Mouse (Mus musculus): ENCODE results near the gene Olfr1555-ps1. TPM values are rescaled to one million over a fixed set of nuclear protein-coding genes. Genes with fewer than 3 reads are reported as not detected.
"Not testable (repeated sequence)": the region's sequence is repeated elsewhere in the genome, so short reads cannot be mapped to it uniquely, and the experiment has no call there.

Olfr1555-ps1 gene
- polyA plus RNA-seq (2015; fragmentation: Nextera tagmentation; extraction: Ambion mirVana): not detected in 2 replicates

DNA sequence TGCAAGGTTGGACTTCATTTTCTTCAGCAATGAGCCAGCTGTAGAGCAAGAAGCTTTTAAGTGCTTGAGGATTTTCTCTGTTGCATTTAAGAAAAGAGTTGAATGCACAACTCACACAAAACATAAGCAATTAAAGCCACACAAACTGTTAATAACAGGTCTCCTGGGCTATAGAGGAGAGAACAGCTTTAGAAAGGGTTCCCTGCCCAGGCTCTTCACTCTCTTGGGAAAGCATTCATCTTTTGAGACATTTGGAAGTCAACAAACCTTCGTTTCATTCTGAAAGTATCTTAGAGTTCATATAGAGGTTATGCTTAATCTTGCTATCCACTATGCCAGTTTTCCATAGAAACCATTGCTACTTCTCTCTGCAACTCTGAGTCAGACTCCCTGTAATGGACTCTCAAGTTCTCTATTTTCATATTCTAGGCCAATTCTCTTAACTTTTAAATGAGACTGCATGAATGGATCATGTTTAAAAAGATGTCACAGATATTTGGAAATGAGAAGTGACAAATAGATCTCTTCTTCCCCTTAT is at the start of gene Olfr1555-ps1:
Gene Olfr1555-ps1, minus strand, starts transcription at position 51 of the 538 bp plus-strand sequence.
- not testable (repeated sequence) for H3K27me3 ChIP-seq; H3K9me3 ChIP-seq; H3K4me3 ChIP-seq; ATAC-seq (ENCODE audit: borderline replicate concordance, extremely low read depth, low FRiP score, low TSS enrichment); H3K4me2 ChIP-seq; H3K36me3 ChIP-seq; H3K4me1 ChIP-seq; H3K9ac ChIP-seq; H3K27ac ChIP-seq
- 3% methylated on average over 1 of the region's 1 CpGs for WGBS

GRCm38 (mm10) chr19:12200334-12200733 is 30.4 kb upstream of the Olfr1555-ps1 start, which contains the start of gene Olfr1431:
Olfr1431 (plus strand) TSS chr19:12200634.
- WGBS: 74% methylated on average over 1 of the region's 1 CpGs
- H3K4me3 ChIP-seq: no peak within 1 kb of the TSS
- no peaks in the 10 kb centered on the region for H3K36me3 ChIP-seq
- no peak within 1 kb of the TSS for H3K4me2 ChIP-seq
- no peaks in the 10 kb centered on the region for H3K9me3 ChIP-seq
- no peak within 1 kb of the TSS for H3K27ac ChIP-seq
- H3K4me1 ChIP-seq: no peaks in the 10 kb centered on the region
- no peak within 1 kb of the TSS for H3K9ac ChIP-seq
- ATAC-seq (ENCODE audit: borderline replicate concordance, extremely low read depth, low FRiP score, low TSS enrichment): no peak
- H3K27me3 ChIP-seq: no peaks in the 10 kb centered on the region

DNA sequence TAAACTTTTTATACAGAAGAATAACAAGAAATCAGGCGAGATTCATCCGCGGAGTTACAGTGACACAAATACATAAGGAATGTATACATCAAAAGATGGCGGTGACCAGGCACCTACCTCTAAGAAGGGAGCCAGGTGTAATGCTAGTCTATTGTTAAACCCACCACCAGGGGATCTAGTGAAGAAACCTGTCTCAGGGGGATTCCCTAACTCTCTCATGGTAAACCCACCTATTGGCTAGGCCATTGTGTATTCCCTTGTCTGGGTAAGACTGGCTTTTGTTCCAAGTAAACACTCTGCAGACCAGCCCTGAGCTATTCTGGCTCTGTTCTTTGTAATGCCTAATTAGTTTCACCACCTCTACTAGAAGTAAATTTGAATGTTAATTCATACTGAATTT is 29.2 kb upstream of the Olfr1555-ps1 start:
- H3K36me3 ChIP-seq; H3K27ac ChIP-seq; ATAC-seq (ENCODE audit: borderline replicate concordance, extremely low read depth, low FRiP score, low TSS enrichment); H3K9me3 ChIP-seq; H3K4me1 ChIP-seq; H3K4me2 ChIP-seq; H3K9ac ChIP-seq; H3K27me3 ChIP-seq; H3K4me3 ChIP-seq: not testable (repeated sequence)
- 83% methylated on average over 4 of the region's 4 CpGs for WGBS

GRCm38 (mm10) chr19:12175431-12175830 is 5.5 kb upstream of the Olfr1555-ps1 start:
- not testable (repeated sequence) for H3K36me3 ChIP-seq; H3K4me2 ChIP-seq; H3K9me3 ChIP-seq; H3K27ac ChIP-seq; H3K4me1 ChIP-seq; H3K27me3 ChIP-seq; H3K9ac ChIP-seq; ATAC-seq (ENCODE audit: borderline replicate concordance, extremely low read depth, low FRiP score, low TSS enrichment); H3K4me3 ChIP-seq
- 69% methylated on average over 5 of the region's 5 CpGs for WGBS

- no peak overlapping the region for H3K9ac ChIP-seq
- 81% methylated on average over 3 of the region's 3 CpGs for WGBS
- no peaks in the 10 kb centered on the region for H3K27me3 ChIP-seq
- H3K4me1 ChIP-seq: no peaks in the 10 kb centered on the region
- ATAC-seq (ENCODE audit: borderline replicate concordance, extremely low read depth, low FRiP score, low TSS enrichment): no peak
- no peaks in the 10 kb centered on the region for H3K9me3 ChIP-seq
- H3K4me2 ChIP-seq: no peak overlapping the region
- H3K4me3 ChIP-seq: no peak overlapping the region
- no peaks in the 10 kb centered on the region for H3K36me3 ChIP-seq
- H3K27ac ChIP-seq: no peak overlapping the region
Observed at GRCm38 (mm10) chr19:12145452-12145851, 24.5 kb downstream of the Olfr1555-ps1 start.

DNA sequence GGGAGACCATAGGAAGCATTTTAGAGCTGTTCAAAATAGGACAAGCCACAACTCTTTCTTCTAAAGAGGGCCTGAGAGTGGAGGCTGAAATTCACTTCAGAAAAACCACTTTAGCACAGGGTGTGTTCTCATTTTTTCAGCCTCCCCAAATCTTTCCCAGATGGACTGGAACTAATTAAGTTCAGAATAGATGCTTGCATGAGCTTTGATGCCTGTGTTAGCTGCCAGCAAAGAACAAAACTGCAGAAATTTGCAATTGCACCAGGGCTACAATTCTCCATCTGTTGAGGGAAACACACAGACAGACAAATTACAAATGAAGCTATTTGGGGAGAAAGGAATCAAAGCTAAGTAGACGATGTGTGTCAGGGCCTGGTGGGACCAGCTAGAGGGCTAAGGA is 26.6 kb downstream of the Olfr1555-ps1 start:
- no peak overlapping the region for H3K9ac ChIP-seq
- ATAC-seq (ENCODE audit: borderline replicate concordance, extremely low read depth, low FRiP score, low TSS enrichment): no peak
- no peaks in the 10 kb centered on the region for H3K36me3 ChIP-seq
- no peaks in the 10 kb centered on the region for H3K9me3 ChIP-seq
- no peak overlapping the region for H3K4me3 ChIP-seq
- no peaks in the 10 kb centered on the region for H3K27me3 ChIP-seq
- no peak overlapping the region for H3K4me2 ChIP-seq
- no peak overlapping the region for H3K27ac ChIP-seq
- 52% methylated on average over 1 of the region's 1 CpGs for WGBS
- H3K4me1 ChIP-seq: no peaks in the 10 kb centered on the region

DNA sequence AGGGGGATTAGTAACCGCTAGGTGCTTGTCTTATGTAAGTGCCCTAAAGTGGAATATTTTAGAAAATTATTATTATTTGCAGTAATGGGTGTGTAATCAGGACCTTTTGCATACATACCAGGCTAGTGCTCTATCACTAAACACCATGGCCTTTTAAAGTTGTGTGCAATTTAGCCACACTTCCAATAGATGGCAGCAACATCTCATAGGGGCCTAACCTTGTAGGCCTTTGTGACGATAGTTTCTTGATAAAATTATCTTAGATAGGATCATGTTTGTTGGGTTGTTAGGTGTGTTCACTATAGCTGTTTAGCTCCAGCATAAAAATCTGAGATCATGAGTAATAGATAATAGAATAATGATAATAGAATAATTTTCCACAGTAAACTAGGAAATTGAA is 35.6 kb downstream of the Olfr1555-ps1 start:
- Histone ChIP-seq H3K4me3 (no peak overlapping the region), H3K36me3 (no peaks in the 10 kb centered on the region), H3K9me3 (no peaks in the 10 kb centered on the region), H3K4me1 (no peaks in the 10 kb centered on the region), H3K4me2 (no peak overlapping the region), H3K9ac (no peak overlapping the region), H3K27ac (no peak overlapping the region), H3K27me3 (no peaks in the 10 kb centered on the region)
- no peak for ATAC-seq (ENCODE audit: borderline replicate concordance, extremely low read depth, low FRiP score, low TSS enrichment)
- WGBS: 21% methylated on average over 2 of the region's 2 CpGs

GRCm38 (mm10) chr19:12123103-12123502 is 46.8 kb downstream of the Olfr1555-ps1 start, which contains the start of gene Olfr76:
Olfr76 (minus strand) TSS chr19:12123203.
- Histone ChIP-seq H3K27ac (no peak within 1 kb of the TSS), H3K27me3 (no peaks in the 10 kb centered on the region), H3K9ac (no peak within 1 kb of the TSS), H3K9me3 (no peaks in the 10 kb centered on the region), H3K4me3 (no peak within 1 kb of the TSS), H3K4me1 (no peaks in the 10 kb centered on the region), H3K4me2 (no peak within 1 kb of the TSS), H3K36me3 (no peaks in the 10 kb centered on the region)
- no peak for ATAC-seq (ENCODE audit: borderline replicate concordance, extremely low read depth, low FRiP score, low TSS enrichment)
- 72% methylated on average over 3 of the region's 3 CpGs for WGBS

DNA sequence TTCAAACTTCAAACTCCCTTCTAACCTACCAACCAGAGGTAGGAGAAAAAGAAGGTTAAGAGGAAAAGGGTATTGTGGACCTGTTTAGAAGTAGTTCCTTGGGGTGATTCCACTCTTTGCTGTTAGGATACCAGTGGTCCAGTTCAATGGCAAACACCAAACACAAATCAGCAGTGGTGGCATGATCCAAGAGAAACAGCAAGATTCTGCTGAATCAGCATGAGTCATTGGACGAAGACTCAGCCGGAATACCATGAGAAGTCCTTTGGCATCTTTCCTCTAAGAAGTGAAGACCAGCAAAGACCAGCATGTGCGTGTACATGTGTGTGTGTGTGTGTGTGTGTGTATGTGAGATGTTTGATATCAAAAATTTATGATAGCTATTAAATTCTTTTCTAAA is 53.4 kb downstream of the Olfr1555-ps1 start:
- no peak overlapping the region for H3K9ac ChIP-seq
- H3K36me3 ChIP-seq: no peaks in the 10 kb centered on the region
- H3K9me3 ChIP-seq: no peaks in the 10 kb centered on the region
- no peak overlapping the region for H3K27ac ChIP-seq
- ATAC-seq (ENCODE audit: borderline replicate concordance, extremely low read depth, low FRiP score, low TSS enrichment): no peak
- H3K4me2 ChIP-seq: no peak overlapping the region
- WGBS: 80% methylated on average over 3 of the region's 3 CpGs
- H3K4me3 ChIP-seq: no peak overlapping the region
- no peaks in the 10 kb centered on the region for H3K27me3 ChIP-seq
- H3K4me1 ChIP-seq: no peaks in the 10 kb centered on the region

DNA sequence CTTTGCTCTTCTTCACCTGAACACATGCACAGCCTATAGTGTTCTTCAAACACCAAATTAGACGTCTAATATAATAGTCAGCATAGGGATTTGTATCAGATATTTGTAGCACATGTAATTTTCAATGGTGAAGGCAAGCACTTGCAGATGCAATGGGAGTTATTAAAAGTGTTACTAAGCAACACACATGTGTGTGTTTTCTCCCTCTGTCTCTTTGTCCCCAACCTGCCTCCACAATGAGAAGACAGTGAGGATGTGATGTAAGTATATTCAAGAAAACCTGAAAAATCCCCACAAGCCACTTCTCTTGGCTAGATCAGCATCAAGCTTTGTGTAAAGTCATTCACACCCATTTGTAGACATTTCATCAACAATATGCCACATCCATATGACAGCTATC is 54.1 kb downstream of the Olfr1555-ps1 start, which contains the start of gene Olfr1428:
Gene Olfr1428, minus strand, starts transcription at position 101 of the 400 bp plus-strand sequence.
- H3K27ac ChIP-seq: no peak within 1 kb of the TSS
- H3K27me3 ChIP-seq: no peaks in the 10 kb centered on the region
- no peak within 1 kb of the TSS for H3K4me2 ChIP-seq
- no peaks in the 10 kb centered on the region for H3K9me3 ChIP-seq
- H3K36me3 ChIP-seq: no peaks in the 10 kb centered on the region
- 63% methylated on average over 1 of the region's 1 CpGs for WGBS
- H3K4me3 ChIP-seq: no peak within 1 kb of the TSS
- no peak within 1 kb of the TSS for H3K9ac ChIP-seq
- H3K4me1 ChIP-seq: no peaks in the 10 kb centered on the region
- ATAC-seq (ENCODE audit: borderline replicate concordance, extremely low read depth, low FRiP score, low TSS enrichment): no peak

Other genes with a start within 250 kb of the Olfr1555-ps1 start
- 3.6 and 3.9 TPM in 2 replicates for gene Osbp, start 204.2 kb downstream of the Olfr1555-ps1 start, polyA plus RNA-seq (2015; fragmentation: Nextera tagmentation; extraction: Ambion mirVana)
- gene Olfr1423, start 128.8 kb downstream of the Olfr1555-ps1 start, polyA plus RNA-seq (2015; fragmentation: Nextera tagmentation; extraction: Ambion mirVana): not detected in 2 replicates
- gene Olfr1424, start 107.4 kb downstream of the Olfr1555-ps1 start, polyA plus RNA-seq (2015; fragmentation: Nextera tagmentation; extraction: Ambion mirVana): not detected in 2 replicates
- not detected in 2 replicates for gene Olfr1425, start 92.4 kb downstream of the Olfr1555-ps1 start, polyA plus RNA-seq (2015; fragmentation: Nextera tagmentation; extraction: Ambion mirVana)
- not detected in 2 replicates for gene Olfr1426, start 78.1 kb downstream of the Olfr1555-ps1 start, polyA plus RNA-seq (2015; fragmentation: Nextera tagmentation; extraction: Ambion mirVana)
- not detected in 2 replicates for gene Olfr1427, start 66.8 kb downstream of the Olfr1555-ps1 start, polyA plus RNA-seq (2015; fragmentation: Nextera tagmentation; extraction: Ambion mirVana)
- gene Olfr1428, start 54.2 kb downstream of the Olfr1555-ps1 start, polyA plus RNA-seq (2015; fragmentation: Nextera tagmentation; extraction: Ambion mirVana): not detected in 2 replicates
- gene Olfr76, start 46.9 kb downstream of the Olfr1555-ps1 start, polyA plus RNA-seq (2015; fragmentation: Nextera tagmentation; extraction: Ambion mirVana): not detected in 2 replicates
- gene Olfr1431, start 30.5 kb upstream of the Olfr1555-ps1 start, polyA plus RNA-seq (2015; fragmentation: Nextera tagmentation; extraction: Ambion mirVana): not detected in 2 replicates
- not detected in 2 replicates for gene Olfr1432, start 62.5 kb upstream of the Olfr1555-ps1 start, polyA plus RNA-seq (2015; fragmentation: Nextera tagmentation; extraction: Ambion mirVana)
- not detected in 2 replicates for gene Olfr262, start 71.5 kb upstream of the Olfr1555-ps1 start, polyA plus RNA-seq (2015; fragmentation: Nextera tagmentation; extraction: Ambion mirVana)
- not detected in 2 replicates for gene Olfr235, start 90.9 kb upstream of the Olfr1555-ps1 start, polyA plus RNA-seq (2015; fragmentation: Nextera tagmentation; extraction: Ambion mirVana)
- not detected in 2 replicates for gene Olfr1434, start 109.7 kb upstream of the Olfr1555-ps1 start, polyA plus RNA-seq (2015; fragmentation: Nextera tagmentation; extraction: Ambion mirVana)
- gene Olfr1436, start 129.0 kb upstream of the Olfr1555-ps1 start, polyA plus RNA-seq (2015; fragmentation: Nextera tagmentation; extraction: Ambion mirVana): not detected in 2 replicates
- gene Olfr1437, start 155.0 kb upstream of the Olfr1555-ps1 start, polyA plus RNA-seq (2015; fragmentation: Nextera tagmentation; extraction: Ambion mirVana): not detected in 2 replicates
- not detected in 2 replicates for gene Olfr1438-ps1, start 165.8 kb upstream of the Olfr1555-ps1 start, polyA plus RNA-seq (2015; fragmentation: Nextera tagmentation; extraction: Ambion mirVana)
- not detected in 2 replicates for gene Olfr1440, start 217.2 kb upstream of the Olfr1555-ps1 start, polyA plus RNA-seq (2015; fragmentation: Nextera tagmentation; extraction: Ambion mirVana)
- gene Olfr1441, start 247.3 kb upstream of the Olfr1555-ps1 start, polyA plus RNA-seq (2015; fragmentation: Nextera tagmentation; extraction: Ambion mirVana): not detected in 2 replicates

Measured in lung, embryonic 15.5 days (tissue).